Mouse (Mus musculus): ENCODE data around the gene Becn1.

Becn1 gene

GRCm38 (mm10) chr11:101264954-101265471 is 37.1 kb downstream of the Becn1 start:
- DNase-seq = no peak

- no peak for DNase-seq
Measured at GRCm38 (mm10) chr11:101263989-101264280, 38.2 kb downstream of the Becn1 start.

GRCm38 (mm10) chr11:101263138-101263988 is 38.7 kb downstream of the Becn1 start:
- peak; percentile 32 for DNase-seq

- DNase-seq = no peak
Measured at GRCm38 (mm10) chr11:101262272-101262967, 39.7 kb downstream of the Becn1 start.

- DNase-seq = peak; percentile 60
Measured at GRCm38 (mm10) chr11:101260826-101261380, 41.2 kb downstream of the Becn1 start.

GRCm38 (mm10) chr11:101259948-101260825 is 41.9 kb downstream of the Becn1 start, which contains the start of gene Wnk4:
Gene Wnk4, plus strand, starts transcription at chr11:101260567.
- DNase-seq = peak; percentile 84

- no peak for DNase-seq
Measured at GRCm38 (mm10) chr11:101259261-101259712, 42.8 kb downstream of the Becn1 start.

- no peak for DNase-seq
Measured at GRCm38 (mm10) chr11:101255826-101256775, 46.0 kb downstream of the Becn1 start.

GRCm38 (mm10) chr11:101253613-101254389 is 48.3 kb downstream of the Becn1 start, which contains the start of gene Vps25:
Gene Vps25, plus strand, starts transcription at chr11:101253707.
- DNase-seq = peak; percentile 88

- peak; percentile 18 for DNase-seq
Measured at GRCm38 (mm10) chr11:101252941-101253340, 49.1 kb downstream of the Becn1 start.

GRCm38 (mm10) chr11:101251031-101251430 is 51.1 kb downstream of the Becn1 start:
- no peak for DNase-seq

- peak; percentile 84 for DNase-seq
Measured at GRCm38 (mm10) chr11:101248258-101248994, 53.7 kb downstream of the Becn1 start.

- peak; percentile 47 for DNase-seq
Measured at GRCm38 (mm10) chr11:101247521-101248030, 54.5 kb downstream of the Becn1 start.

GRCm38 (mm10) chr11:101246702-101247012 is 55.4 kb downstream of the Becn1 start:
- no peak for DNase-seq

- peak; percentile 68 for DNase-seq
Measured at GRCm38 (mm10) chr11:101245855-101246701, 56.0 kb downstream of the Becn1 start, which contains the start of gene Ramp2. Gene Ramp2, plus strand, starts transcription at chr11:101246028.

- DNase-seq = peak; percentile 32
Measured at GRCm38 (mm10) chr11:101245071-101245470, 57.0 kb downstream of the Becn1 start.

- DNase-seq = no peak
Measured at GRCm38 (mm10) chr11:101238071-101238647, 63.9 kb downstream of the Becn1 start.

- DNase-seq = no peak
Measured at GRCm38 (mm10) chr11:101236782-101237181, 65.3 kb downstream of the Becn1 start.

Measured in kidney, adult 18-20 months (tissue).